Mouse (Mus musculus) ES-E14 (cell line): ENCODE data around the gene U2af1.

Experiments used
- CHD2 ChIP-seq: IDR thresholded peaks from 2 replicates; pipeline ENCODE4 v1.6.1; 2014; ENCODE audit warnings: mild to moderate bottlenecking, low read depth, low read length, inconsistent platforms
- ZC3H11A ChIP-seq: IDR thresholded peaks from 2 replicates; pipeline ENCODE4 v1.6.1; 2012; ENCODE audit warnings: low read depth, mild to moderate bottlenecking, inconsistent platforms, low read length, borderline replicate concordance
- ZNF384 ChIP-seq: IDR thresholded peaks from 2 replicates; pipeline ENCODE4 v1.6.1; 2012; ENCODE audit warnings: low read depth, low read length, inconsistent platforms

DNA sequence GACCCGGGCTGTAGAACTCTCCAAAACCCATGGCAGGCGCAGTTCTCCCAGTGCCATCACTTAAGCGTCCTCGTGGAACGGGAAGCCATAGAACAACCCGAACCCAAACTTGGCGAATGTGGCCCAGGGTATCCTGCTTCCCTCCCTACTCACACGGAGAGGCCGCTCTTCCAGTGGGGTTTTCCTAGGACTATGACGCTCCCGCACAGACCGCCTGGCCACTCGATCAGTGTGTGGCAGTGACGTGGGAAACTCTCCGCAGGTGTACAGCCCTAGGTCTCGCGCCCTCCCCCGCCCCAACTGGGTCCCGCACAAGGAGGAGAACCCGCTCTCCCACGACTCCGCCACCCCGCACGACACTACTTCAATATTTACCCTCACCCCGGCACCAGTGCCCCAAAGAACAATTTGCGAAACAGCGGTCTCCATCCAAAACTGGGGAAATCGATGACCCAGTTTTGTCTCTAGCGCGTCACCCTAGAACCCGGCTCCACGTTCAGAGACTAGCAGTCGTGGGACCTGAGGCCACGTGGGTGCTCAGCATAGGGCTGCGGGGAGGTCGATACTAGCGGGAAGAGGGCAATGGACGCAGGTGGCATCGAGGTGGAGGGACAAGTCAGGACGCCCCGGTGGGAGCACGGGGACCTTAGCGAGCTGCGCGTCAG lies 22.3 kb downstream of the U2af1 start:
- TF ChIP-seq CHD2 (no peak), ZC3H11A (no peak), ZNF384 (no peak)
